Mouse (Mus musculus) monocyte, adult 5-6 weeks (primary cell): ENCODE data around the gene Mxd4. TPM values are rescaled to one million over a fixed set of nuclear protein-coding genes. Genes with fewer than 3 reads are reported as not detected.
A peak's percentile ranks its signal among the peaks of the same experiment; 100 is the strongest.

ENCODE experiments used
- ATAC-seq: fragments of 153-309, 156-312 bp; replicated peaks from 2 replicates; pipeline ENCODE4 v1.8.0; 2017; ENCODE audit warnings: mild to moderate bottlenecking; ENCODE audit not compliant: low TSS enrichment, insufficient number of reproducible peaks, severe bottlenecking, poor library complexity, low FRiP score
- total RNA-seq: library from RNA; stranded (forward); fragments of 200-1000, 200-491, 200-594 nt; gene quantifications from 3 replicates; pipeline ENCODE4 v1.2.3, GENCODE M21; 2017

Mxd4 gene
- total RNA-seq, 1 experiment from 2014 or later, result 43.8 TPM

DNA sequence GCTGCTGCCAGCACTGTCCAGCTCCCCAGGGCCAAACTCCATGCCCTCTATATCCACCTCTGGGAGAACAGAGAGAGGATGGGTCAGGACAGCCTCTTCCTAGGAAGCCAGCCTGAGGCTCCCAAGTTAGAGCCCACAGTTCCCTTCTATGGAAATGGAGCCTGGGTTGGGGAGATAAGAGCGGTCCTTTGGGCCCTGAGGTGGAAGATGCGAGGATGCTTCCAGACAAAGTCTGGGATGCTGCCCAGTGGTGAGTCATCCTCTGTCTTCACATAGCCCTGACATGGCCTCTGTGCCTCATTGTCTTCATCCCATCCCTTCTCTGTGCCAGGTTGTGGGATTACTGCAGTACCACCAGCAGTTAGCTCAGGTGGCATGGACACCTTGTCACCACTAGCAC, 10.4 kb downstream of the Mxd4 start:
- ATAC-seq, result no peak

DNA sequence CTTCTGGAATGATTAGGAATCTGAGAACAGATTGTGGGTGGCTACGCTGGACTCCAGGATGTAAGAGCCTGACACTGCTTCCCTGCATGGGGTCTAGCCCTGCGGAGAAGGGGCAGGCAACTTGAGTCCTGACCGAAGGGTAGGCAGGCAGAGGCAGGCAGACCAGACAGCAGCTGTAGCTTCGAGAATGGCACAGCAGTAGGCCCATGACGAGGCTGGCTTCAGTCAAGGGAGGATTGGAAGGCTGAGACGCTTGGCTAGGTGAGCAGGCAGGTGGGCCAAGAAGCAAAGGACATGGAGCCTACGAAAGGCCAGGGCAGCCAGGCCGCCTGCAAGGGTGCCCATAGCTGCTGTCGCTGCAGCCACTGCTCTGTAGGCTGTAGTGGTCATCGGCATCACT, 10.8 kb downstream of the Mxd4 start:
- no peak for ATAC-seq

DNA sequence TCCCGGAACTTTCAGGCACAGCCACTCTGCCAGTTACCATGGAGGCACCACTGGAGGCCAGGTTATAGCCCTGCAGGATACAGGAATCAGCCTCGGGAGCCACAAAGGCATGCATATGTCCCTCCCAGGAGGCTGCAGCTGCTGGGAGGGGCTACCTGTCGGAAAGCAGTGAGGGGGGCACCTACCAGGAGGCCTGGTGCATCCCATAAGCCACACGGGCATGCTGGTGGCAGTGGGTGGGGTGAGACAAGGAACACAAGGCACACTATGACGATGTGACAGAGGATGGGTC, 12.2 kb downstream of the Mxd4 start:
- no peak for ATAC-seq

DNA sequence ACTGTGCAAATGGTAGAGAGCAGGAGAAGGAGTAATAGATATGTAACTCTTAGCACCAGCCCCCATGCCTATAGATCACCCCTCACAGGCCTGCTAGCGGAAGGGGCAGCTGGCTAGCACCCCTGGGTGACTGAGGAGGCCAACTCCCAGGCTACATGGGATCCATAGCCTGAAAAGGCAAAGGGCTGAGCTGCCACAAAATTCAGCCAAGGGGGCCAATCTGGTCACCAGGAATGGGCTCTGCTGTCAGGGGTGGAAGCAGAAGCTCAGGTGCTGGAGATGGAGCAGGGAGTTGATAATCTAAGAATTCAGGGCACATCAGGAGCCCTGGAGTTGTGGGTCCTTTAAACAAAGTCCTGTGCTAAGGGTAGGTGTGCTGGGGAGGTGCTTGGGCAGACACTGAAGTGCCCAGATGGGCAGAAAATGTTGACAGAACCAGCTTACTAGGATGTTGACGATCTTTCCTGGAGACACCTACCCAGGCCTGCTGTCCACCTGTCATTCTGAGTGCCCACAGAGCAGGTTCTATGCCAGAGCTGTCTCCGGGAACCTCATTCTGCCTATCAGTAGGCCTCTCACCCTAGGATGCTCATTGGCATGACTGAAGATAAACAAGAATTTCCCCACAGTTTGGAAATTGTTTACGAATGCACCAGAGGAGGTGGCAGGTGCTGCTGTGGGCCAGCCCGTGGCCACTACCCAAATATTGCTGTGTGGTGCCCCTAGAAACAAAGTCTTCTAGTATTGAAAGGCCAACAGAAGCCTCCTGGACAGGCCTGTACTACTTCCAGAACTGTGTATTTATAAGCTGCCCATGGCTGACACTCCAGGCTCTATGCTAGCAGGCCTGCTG, 12.7 kb downstream of the Mxd4 start:
- no peak for ATAC-seq

DNA sequence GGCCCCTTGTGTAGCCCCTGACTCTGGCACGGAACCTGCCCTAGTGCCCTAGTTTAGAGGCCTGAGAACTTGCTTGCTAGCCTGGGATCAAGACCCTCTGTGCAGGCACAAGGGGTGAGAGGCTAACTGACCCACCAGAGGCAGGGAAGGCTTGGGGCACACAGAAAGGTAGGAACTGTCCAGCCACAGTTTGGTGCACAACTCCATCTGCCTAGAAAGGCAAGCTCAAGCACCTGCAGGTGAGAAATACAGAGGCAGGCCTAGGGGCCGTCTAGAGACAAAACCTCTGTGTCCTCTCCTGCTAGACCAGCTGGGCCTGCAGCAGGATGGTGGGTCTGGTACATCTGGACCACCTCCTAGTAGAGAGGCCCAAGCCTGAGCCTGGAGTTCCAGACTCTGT, 13.5 kb downstream of the Mxd4 start:
- no peak for ATAC-seq

DNA sequence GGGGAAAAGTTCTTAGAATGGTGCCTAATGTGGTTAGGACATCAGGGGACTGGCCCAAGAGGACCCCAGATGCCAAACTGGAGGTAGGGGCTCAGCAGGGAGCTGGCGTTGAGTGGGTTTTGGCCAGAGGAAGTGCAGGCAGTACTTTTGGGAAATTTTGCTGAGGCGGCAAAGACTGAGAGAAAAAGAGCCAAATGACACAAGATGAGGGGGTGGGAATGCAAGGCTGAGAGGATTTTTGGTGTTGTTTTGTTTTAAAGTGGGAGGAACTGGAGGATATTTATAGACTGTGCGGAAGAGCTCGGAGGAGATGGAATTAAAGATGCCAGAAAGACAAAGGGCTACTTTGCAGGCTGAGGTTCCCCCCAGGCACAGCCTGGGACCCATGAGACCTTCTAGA, 16.8 kb downstream of the Mxd4 start:
- ATAC-seq, result no peak

DNA sequence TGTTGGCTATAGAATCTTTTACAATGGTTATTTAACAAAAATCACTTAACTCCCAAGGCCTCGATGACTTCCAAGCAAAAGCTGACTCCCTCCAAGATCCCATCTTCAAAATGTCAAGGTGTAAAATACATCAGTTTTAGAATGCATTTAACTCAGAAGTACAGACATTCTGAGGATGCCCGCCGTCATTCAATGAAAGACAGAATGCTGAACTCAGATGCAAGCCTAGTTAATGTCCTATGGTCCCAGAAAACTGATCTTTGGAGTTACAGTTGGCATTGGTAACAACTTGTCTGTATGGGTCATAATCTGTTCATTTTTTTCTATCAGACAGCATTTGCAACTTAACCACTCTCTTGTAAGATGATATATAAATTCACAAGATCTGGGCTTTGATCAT, 17.6 kb downstream of the Mxd4 start:
- no peak for ATAC-seq

DNA sequence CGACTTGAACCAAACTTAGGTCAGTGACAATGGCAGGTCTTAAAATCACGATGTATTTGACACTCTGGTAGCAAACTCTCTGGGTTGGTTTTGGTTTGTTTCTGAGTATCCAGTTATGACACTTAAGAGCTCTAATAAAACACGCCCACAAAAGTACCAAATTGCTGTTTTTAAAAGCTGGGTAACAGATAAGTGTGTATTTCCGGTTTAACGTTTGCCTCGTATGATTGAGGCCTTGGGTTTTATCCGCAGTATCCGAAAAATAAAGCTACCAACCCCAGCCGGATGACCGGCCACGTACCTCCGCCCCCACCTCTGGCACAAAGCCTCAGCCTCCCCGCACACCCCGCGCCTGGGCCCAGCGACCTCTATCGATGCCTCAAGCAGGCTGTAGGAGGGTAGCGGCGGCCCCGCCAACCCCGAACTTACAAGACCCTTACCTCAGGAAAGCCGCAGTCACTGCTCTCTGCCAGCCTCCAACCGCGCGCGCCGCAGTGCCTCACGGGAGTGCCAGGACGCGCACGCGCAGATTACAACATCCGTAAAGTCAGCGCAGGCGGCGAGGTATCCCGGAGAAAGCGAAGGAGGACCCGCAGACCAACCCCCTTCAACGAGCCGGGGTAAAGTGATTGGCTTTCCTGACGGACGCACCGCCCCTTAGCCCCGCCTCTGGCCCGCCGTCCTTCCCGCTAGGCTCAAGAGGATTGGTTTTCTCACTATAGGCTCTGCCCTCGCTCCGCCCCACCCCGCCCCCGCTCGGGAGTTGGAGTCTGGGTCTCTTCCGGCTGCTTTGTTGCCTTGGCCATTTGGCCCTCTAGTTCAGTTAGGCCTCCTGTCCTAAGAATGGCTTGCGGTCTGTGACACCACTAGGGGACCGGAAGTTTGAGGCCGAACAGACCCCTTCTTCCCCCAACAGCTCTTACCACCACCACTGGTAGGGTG, 18.3 kb downstream of the Mxd4 start, which contains the start of the genes Poln and Haus3:
Poln (minus strand) TSS at position 499 of the 942 bp plus-strand sequence.
Haus3 (minus strand) TSS at position 578 of the 942 bp plus-strand sequence.
- ATAC-seq, result peak; percentile 99

DNA sequence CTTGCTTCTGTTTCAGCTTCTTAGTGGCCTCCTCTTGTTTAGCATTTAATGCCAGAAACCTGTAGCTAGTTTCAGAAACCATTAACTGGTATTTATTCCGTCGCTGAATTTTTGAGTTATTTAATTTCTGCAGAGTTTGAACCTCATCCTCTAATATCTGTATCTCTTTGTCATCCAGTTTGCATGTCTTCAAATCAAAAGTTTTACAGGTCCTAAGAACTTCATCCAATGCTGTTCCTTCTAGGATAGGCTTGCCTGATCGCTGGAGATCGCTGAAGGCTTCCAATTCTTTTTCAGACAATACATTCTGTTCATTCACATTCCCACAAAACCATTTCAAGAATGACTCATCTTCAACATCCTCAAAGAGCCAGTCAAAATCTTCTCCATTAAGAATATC, 19.7 kb downstream of the Mxd4 start:
- no peak for ATAC-seq

DNA sequence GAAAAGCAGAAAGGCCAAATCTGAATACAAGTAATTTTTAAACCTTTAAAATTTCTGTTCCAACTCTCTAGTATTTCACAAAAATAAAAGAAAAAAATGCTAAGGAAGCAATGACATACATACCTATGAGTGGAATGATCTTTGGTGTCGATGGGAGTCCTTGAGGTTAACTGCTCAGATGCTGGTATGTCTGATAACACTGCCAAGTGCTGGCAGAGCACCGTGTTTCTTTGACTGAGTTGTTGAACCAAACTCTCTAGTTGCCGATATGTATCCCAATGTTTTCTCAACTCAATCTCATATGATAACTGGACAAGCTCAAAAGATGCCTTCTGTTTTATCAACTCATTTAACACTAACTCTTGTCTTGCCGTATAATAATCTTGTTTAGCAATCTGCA, 21.7 kb downstream of the Mxd4 start:
- ATAC-seq, result no peak

DNA sequence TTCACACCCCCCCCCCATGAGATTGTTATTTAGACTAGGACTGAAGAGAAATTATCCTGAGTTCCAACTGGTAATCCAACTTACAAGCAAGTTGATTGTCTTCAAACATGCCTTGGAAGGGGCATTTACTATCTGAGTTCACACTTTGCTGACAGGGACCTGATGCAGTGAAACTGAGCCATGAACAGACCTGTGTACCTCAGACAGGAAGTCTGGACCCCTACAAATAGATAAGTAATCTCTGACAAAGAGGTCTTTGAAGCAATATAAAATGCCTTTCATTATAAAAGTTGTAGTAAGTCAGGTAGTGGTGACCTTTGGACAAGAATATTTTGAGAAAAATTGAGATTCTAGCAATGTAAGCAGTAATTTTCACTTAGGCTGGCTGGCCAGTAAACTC, 39.0 kb downstream of the Mxd4 start:
- no peak for ATAC-seq

DNA sequence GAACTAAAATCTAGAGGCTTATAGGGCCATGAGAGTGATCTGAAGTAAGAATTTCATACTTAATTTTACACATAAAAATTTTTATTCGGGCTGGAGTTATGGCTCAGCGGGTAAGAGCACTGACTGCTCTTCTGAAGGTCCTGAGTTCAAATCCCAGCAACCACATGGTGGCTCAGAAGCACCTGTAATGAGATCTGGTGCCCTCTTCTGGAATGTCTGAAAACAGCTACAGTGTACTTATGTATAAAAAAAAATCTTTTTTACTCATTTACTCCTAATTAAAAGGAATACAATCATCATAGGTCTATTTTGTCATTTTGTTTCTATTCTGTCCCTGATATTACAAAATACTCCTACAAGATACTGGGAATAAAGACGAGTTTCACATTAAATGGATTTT, 40.0 kb downstream of the Mxd4 start:
- no peak for ATAC-seq

DNA sequence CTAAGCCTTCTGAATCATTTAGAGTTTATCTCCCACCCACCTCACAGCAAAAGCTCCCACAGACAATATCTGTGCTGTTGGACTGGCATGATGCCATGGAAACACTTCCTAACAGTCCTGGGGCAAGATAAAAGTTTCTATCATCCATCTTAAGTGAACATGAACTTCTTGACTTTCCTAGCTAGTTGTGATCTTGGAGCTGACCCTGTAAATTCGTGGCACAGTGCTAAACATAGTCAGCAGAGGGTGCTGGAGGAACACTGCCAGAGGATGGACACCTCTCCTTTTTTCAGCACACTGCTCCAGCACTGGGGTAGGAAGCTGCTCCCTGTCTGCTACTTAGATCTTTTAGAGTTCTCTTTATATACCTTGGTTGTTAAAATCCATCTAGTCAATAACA, 47.8 kb downstream of the Mxd4 start:
- no peak for ATAC-seq

DNA sequence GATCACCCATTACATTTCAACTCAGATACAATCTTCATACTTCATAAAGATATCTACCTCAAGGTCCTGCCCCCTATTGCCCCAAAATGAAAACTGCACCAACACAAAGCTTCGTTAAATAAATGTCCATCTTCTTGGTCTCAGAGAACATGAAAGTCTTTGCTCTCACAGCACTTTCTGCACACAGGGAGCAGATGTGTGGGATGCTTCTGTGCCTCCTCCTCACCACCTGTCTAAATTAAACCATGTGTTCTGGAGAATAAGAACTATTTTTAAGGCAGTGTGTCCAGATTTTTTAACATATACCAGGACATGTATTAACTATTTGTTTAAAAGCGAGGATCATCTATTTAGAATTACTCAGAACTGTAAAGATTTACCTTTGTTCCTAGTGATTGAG, 54.8 kb downstream of the Mxd4 start:
- ATAC-seq, result no peak

DNA sequence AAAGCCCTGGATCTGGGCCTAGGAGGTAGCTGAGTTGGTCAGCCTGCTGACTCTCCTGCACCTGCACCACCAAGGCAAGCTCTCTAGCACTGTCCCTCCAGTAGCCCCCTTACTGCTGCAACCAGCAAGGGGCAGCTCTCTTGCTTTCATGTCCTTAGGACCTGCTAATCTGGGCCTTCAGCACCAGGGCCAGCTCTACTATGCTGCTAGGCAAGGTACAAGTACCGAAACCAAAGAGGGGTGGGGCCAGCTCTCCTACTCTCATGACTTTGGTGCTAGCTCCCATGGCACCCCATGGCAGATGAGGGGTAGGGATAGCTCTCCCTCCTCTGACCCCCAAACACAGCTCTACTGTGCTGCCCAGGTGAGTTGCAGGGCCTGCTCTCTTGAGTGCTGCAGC, 63.4 kb downstream of the Mxd4 start:
- no peak for ATAC-seq

Other genes with a start within 250 kb of the Mxd4 start
- 4.8 TPM in 1 of 3 replicates, not detected in the others for gene Gm1673, start 204.3 kb downstream of the Mxd4 start, total RNA-seq
- 8.2 to 9.5 TPM (median 8.4 TPM) in 3 replicates for gene Nat8l, start 191.7 kb downstream of the Mxd4 start, total RNA-seq
- gene Poln, start 18.3 kb downstream of the Mxd4 start, total RNA-seq, result 2.1 TPM in 1 of 3 replicates, not detected in the others
- 107 to 199 TPM (median 133 TPM) in 3 replicates for gene Haus3, start 18.2 kb downstream of the Mxd4 start, total RNA-seq
- 0.43 to 3.9 TPM (median 0.67 TPM) in 3 replicates for gene Zfyve28, start 100.7 kb upstream of the Mxd4 start, total RNA-seq
- 0.38 TPM in 1 of 3 replicates, not detected in the others for gene Cfap99, start 100.9 kb upstream of the Mxd4 start, total RNA-seq
- 155 to 183 TPM (median 179 TPM) in 3 replicates for gene Rnf4, start 148.6 kb upstream of the Mxd4 start, total RNA-seq
- 28.6 to 65.7 TPM (median 40.7 TPM) in 3 replicates for gene Fam193a, start 182.2 kb upstream of the Mxd4 start, total RNA-seq